Mouse (Mus musculus) liver, embryonic 16.5 days (tissue): ENCODE data around the gene Neurl1a. TPM values are rescaled to one million over a fixed set of nuclear protein-coding genes. Genes with fewer than 3 reads are reported as not detected.
"Not testable (repeated sequence)": the region's sequence is repeated elsewhere in the genome, so short reads cannot be mapped to it uniquely, and the experiment has no call there.

Source experiments
- ATAC-seq: fragments of 200-750 bp; cut with Nextera tagmentation; 2 replicates; pipeline ENCODE4 v1.8.0; 2017; ENCODE audit warnings: low read depth, mild to moderate bottlenecking, moderate number of reproducible peaks, moderate library complexity
- H3K27ac ChIP-seq: fragments of 300-500 bp; sonication (generic); 2 replicates; pipeline ENCODE4 v1.5.1; 2014; ENCODE audit warnings: mild to moderate bottlenecking, low read length
- H3K27me3 ChIP-seq: fragments of 300-500 bp; sonication (generic); 2 replicates; pipeline ENCODE4 v1.6.1; 2014; ENCODE audit warnings: low read depth, low read length, mixed read lengths; ENCODE audit not compliant: control insufficient read depth, insufficient read depth
- H3K36me3 ChIP-seq: fragments of 300-500 bp; sonication (generic); 2 replicates; pipeline ENCODE4 v1.6.1; 2014; ENCODE audit warnings: mild to moderate bottlenecking; ENCODE audit not compliant: control insufficient read depth, insufficient read depth
- H3K4me1 ChIP-seq: fragments of 300-500 bp; sonication (generic); 2 replicates; pipeline ENCODE4 v1.6.1; 2014; ENCODE audit warnings: low read depth, low read length, mixed read lengths; ENCODE audit not compliant: control insufficient read depth
- H3K4me2 ChIP-seq: fragments of 300-500 bp; sonication (generic); 2 replicates; pipeline ENCODE4 v1.6.1; 2014; ENCODE audit warnings: low read depth, low read length, mixed read lengths
- H3K4me3 ChIP-seq: fragments of 300-500 bp; sonication (generic); 2 replicates; pipeline ENCODE4 v1.5.1; 2014; ENCODE audit warnings: low read depth, mild to moderate bottlenecking, low read length
- H3K9ac ChIP-seq: fragments of 300-500 bp; sonication (generic); 2 replicates; pipeline ENCODE4 v1.6.1; 2014; ENCODE audit warnings: low read depth, low read length
- H3K9me3 ChIP-seq: fragments of 300-500 bp; sonication (generic); replicated peaks from 2 replicates; pipeline ENCODE4 v1.6.1; 2016; ENCODE audit warnings: low read length; ENCODE audit not compliant: control insufficient read depth
- WGBS: fragments of 180-500 bp; shearing (Covaris S2); extraction: QIAGEN DNeasy Blood & Tissue Kit; methylation state at CpG from one replicate; pipeline ENCODE4 v1.1.7; 2014; ENCODE audit not compliant: insufficient replicate concordance; 5-methylcytosine and 5-hydroxymethylcytosine counted together
- polyA plus RNA-seq: library from polyadenylated mRNA; unstranded; fragments of >200 nt; fragmentation: Nextera tagmentation; extraction: Ambion mirVana; gene quantifications from 2 replicates; pipeline ENCODE4 v1.2.1, GENCODE M21; 2015

The Neurl1a gene
- polyA plus RNA-seq, 1 experiment from 2014 or later: 0.92 TPM

DNA sequence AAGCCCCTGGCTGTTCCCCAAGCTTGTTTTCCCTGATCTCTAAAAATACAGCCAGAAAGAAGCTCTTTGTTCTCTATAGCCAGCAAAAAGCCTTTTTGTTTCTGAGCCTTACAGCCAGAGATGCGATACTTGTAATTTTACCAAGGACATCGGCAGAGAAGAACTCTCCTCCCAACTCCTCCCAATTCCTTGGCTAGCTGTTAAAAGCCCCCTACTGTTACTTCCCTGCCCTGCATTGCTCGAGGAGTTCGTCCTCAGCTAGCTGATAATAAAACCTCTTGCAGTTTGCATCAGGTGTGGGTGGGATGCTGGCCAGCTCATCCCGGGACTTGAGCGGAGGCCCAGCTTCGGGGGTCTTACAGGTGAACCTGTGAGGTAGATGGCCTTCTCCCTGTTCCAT, 39.0 kb upstream of the Neurl1a start:
- not testable (repeated sequence) for H3K9ac ChIP-seq, H3K27ac ChIP-seq, H3K36me3 ChIP-seq, H3K4me1 ChIP-seq, H3K27me3 ChIP-seq, H3K4me3 ChIP-seq, ATAC-seq, H3K9me3 ChIP-seq, H3K4me2 ChIP-seq
- 45% methylated on average over 7 of the region's 7 CpGs for WGBS

DNA sequence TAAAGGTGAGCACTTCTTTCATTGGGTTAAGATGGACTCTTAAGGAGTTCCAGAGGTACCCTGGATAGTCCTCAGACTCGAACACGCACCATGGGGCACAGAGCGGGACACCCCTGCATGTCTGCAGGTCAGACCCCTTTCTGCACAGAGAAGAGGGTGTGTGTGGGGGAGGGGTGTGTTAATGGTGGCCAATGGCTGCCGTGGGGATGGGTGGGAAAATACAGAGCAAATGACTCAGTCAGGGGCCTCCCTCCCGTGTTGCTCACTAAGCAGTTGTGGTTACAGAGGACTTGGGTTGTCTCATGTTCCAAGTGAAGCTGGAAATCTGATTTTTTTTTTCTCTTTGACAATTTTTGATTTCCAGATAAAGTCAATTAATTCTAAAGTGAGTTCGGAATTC, 36.2 kb upstream of the Neurl1a start:
- ATAC-seq: no peak
- 57% methylated on average over 6 of the region's 6 CpGs for WGBS

DNA sequence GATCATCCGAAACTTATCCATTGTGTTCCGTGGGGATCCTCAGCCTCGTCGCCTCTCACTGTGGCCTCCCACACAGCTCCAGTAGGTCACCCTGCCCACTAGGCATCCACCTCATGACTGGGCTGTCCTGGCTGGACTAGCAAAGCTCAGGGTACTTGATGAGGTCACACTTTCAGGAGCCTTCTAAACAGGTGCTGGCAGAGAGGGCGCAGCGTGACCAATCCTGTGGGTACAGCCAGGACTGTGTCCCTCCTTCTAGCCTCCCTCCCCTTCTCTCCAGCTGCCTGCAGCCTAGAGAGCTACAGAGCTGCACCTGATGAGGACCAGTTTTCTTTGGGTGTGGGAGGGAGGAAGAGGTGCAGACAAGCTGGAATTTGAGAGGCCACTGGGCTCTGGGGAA, 34.5 kb upstream of the Neurl1a start, which contains the start of gene Calhm1:
Gene Calhm1, minus strand, starts transcription at position 101 of the 400 bp plus-strand sequence.
- ATAC-seq: no peak
- 77% methylated on average over 6 of the region's 6 CpGs for WGBS
- Histone ChIP-seq H3K27ac (no peak within 1 kb of the TSS), H3K4me3 (no peak within 1 kb of the TSS), H3K9ac (no peak within 1 kb of the TSS), H3K9me3 (no peaks in the 10 kb centered on the region), H3K36me3 (no peaks in the 10 kb centered on the region), H3K27me3 (no peaks in the 10 kb centered on the region; the same call in 1 of the 2 replicates), H3K4me2 (no peak within 1 kb of the TSS), H3K4me1 (no peaks in the 10 kb centered on the region)

More for the DNA sequence above, 36.2 kb upstream of the Neurl1a start:
- Histone ChIP-seq H3K9me3 (no peaks in the 10 kb centered on the region), H3K36me3 (no peaks in the 10 kb centered on the region), H3K27me3 (peaks cover 3% of the 10 kb centered on the region), H3K4me2 (no peak overlapping the region), H3K4me3 (no peak overlapping the region), H3K27ac (no peak overlapping the region), H3K9ac (no peak overlapping the region), H3K4me1 (no peaks in the 10 kb centered on the region; the same call in 1 of the 2 replicates)

DNA sequence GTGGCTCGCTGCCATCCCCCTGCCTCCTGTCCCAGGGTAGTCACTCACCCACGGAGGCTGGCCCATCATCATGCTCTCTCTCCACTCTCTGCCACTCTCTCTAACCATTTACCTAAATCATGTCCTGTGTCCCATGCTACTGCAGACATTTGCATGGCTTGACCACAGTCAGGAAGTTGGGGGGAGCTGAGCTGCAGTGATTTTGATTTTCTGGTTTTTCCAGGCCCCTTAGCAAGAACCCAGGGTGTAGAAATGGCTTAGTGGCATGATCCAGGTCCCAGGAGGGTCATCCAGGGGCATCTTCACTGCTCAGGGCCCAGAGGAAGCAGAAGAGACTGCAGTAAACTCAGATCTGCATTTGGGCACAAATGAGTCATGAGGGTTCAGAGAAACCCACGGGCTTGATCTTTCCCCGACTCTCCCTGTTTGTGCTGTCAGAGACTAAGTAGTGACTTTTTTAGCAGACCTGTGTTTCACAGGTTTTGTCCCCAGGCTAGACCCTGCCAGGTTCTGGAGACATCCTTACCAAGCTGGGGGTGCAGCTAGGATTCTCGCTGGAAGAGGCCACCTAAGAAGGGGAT, 30.3 kb upstream of the Neurl1a start:
- H3K27ac ChIP-seq: no peak overlapping the region
- no peaks in the 10 kb centered on the region; the same call in none of the 2 replicates for H3K27me3 ChIP-seq
- no peaks in the 10 kb centered on the region for H3K4me1 ChIP-seq
- no peaks in the 10 kb centered on the region for H3K36me3 ChIP-seq
- H3K9ac ChIP-seq: no peak overlapping the region
- no peak for ATAC-seq
- no peak overlapping the region for H3K4me2 ChIP-seq
- 52% methylated on average over 5 of the region's 5 CpGs for WGBS
- no peaks in the 10 kb centered on the region for H3K9me3 ChIP-seq
- no peak overlapping the region for H3K4me3 ChIP-seq

DNA sequence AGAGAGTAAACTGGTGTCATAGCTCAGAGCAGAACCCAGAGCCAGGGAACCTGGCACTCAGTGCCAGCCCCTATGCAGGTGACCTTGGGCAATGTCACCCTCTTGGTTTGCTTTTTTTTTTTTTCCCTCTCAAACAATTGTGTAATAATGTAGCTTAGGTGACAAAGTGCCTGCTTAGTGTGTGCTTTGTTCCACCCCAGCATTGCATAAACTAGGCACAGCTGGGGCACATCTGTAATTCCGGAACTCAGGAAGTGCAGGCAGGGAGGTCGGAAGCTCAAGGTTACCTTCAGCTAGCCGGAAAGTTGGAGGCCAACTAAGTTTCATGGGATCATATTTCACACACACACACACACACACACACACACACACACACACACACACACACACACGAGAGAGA, 28.8 kb upstream of the Neurl1a start:
- ATAC-seq: peak; percentile 48
- Histone ChIP-seq H3K27ac (no peak overlapping the region), H3K9ac (no peak overlapping the region), H3K4me1 (no peaks in the 10 kb centered on the region), H3K36me3 (no peaks in the 10 kb centered on the region), H3K27me3 (no peaks in the 10 kb centered on the region; the same call in 1 of the 2 replicates), H3K9me3 (no peaks in the 10 kb centered on the region), H3K4me2 (no peak overlapping the region), H3K4me3 (no peak overlapping the region)
- 50% methylated on average over 3 of the region's 4 CpGs for WGBS

DNA sequence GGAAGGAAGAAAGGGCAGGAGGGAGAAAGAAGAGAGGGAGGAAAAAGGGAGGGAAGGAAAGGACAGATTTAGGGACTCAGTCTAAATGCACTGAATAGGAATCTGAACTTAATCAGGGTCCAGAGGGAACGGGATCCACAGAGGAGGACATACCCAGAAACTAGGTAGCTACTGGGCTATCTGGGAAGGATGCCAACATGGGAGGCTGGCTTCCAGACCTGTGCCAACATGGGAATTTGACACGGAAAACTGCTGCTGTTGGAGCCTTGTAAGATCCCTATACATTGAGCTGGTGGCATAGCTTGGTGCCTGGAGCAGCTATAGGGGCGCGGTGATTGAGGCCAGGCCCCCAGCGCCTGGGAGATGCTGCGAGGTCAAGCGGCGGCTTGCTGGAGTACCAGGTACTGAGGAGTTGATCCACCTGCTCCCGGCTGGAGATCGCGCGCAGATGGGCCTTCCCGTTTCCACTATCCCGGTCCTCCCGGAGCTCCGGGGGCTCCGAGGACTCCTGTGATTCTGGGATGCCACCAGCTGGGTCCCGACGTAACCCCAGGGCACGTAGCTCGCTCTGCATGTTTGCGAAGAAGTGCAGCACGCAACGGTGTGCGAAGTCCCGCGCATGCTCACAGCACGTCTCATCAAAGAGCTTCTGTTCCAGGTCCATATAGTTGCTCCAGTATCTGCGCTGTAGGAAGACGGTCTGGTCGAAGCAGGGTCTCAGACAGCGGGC, 27.1 kb upstream of the Neurl1a start:
- Histone ChIP-seq H3K27ac (no peak overlapping the region), H3K9ac (no peak overlapping the region), H3K36me3 (no peaks in the 10 kb centered on the region), H3K9me3 (no peaks in the 10 kb centered on the region), H3K4me2 (no peak overlapping the region), H3K4me1 (no peaks in the 10 kb centered on the region), H3K27me3 (no peaks in the 10 kb centered on the region; the same call in 1 of the 2 replicates), H3K4me3 (no peak overlapping the region)
- no peak for ATAC-seq
- 23% methylated on average over 32 of the region's 32 CpGs for WGBS

DNA sequence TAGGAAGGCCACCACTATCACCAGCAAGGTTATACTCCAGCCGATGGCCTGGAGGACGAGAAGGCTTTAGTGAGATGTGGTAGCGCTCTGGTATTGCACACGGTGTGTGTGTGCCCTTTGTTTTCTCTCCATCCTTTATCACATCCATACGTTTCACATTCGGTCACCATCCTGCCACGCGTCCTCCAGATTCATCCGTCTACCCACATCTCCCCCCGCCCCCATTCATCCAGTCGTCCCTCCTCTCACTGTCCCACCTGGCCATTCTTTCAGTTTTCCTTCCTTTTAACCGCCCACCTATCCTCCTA, 26.6 kb upstream of the Neurl1a start:
- no peak for ATAC-seq

DNA sequence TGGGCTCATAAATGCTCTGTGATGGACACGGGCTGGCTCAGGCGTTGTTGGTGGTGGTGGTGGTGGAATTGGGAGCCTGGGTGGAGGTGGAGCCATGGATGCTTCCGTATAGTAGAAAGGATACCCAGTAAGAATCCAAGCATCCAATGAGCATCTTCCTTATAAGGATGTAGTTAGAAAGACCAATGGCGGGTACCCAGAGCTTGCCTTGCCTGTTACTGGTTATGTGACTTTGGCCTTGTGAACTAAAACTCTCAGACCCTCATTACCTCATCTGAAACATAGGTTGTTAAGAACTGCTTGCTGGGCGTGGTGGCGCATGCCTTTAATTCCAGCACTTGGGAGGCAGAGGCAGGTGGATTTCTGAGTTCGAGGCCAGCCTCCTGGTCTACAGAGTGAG, 24.9 kb upstream of the Neurl1a start:
- H3K27ac ChIP-seq: no peak overlapping the region
- no peak overlapping the region for H3K9ac ChIP-seq
- H3K4me3 ChIP-seq: no peak overlapping the region
- no peaks in the 10 kb centered on the region for H3K4me1 ChIP-seq
- no peak for ATAC-seq
- 63% methylated on average over 7 of the region's 7 CpGs for WGBS
- no peaks in the 10 kb centered on the region for H3K36me3 ChIP-seq
- H3K27me3 ChIP-seq: no peaks in the 10 kb centered on the region; the same call in 1 of the 2 replicates
- H3K9me3 ChIP-seq: no peaks in the 10 kb centered on the region
- H3K4me2 ChIP-seq: no peak overlapping the region

More for the DNA sequence above, 26.6 kb upstream of the Neurl1a start:
- H3K27me3 ChIP-seq: no peaks in the 10 kb centered on the region; the same call in 1 of the 2 replicates
- H3K36me3 ChIP-seq: no peaks in the 10 kb centered on the region
- H3K27ac ChIP-seq: no peak overlapping the region
- H3K4me2 ChIP-seq: no peak overlapping the region
- H3K9ac ChIP-seq: no peak overlapping the region
- H3K4me1 ChIP-seq: no peaks in the 10 kb centered on the region
- H3K9me3 ChIP-seq: no peaks in the 10 kb centered on the region
- H3K4me3 ChIP-seq: no peak overlapping the region
- WGBS: 50% methylated on average over 12 of the region's 12 CpGs

DNA sequence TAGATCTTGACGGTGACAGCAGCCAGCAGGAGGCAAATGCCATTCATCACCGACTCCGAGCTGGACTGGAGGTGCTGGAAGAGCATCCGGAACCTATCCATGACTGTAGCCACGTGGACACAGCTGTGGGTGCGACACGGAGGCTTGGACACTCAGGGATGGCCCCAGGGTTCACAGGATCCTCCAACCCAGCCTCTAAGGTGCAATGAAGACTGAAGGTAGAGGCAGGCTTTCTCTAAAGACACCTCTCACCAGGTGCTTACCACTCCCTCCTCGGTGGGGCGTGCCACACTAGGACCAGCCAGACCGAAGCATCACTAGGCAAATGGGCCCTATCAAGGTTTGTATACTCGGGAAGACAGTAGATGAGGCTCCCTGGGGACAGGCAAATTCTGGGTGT, 21.0 kb upstream of the Neurl1a start, which contains the start of gene Calhm3:
Gene Calhm3, minus strand, starts transcription at position 101 of the 400 bp plus-strand sequence.
- Histone ChIP-seq H3K4me1 (no peaks in the 10 kb centered on the region), H3K27me3 (no peaks in the 10 kb centered on the region), H3K9ac (no peak within 1 kb of the TSS), H3K4me3 (no peak within 1 kb of the TSS), H3K27ac (no peak within 1 kb of the TSS), H3K36me3 (no peaks in the 10 kb centered on the region), H3K4me2 (no peak within 1 kb of the TSS), H3K9me3 (no peaks in the 10 kb centered on the region)
- WGBS: 66% methylated on average over 11 of the region's 11 CpGs
- no peak for ATAC-seq
